Mouse (Mus musculus): ENCODE results near the gene Ifna7.
"Not testable (repeated sequence)": the region's sequence is repeated elsewhere in the genome, so short reads cannot be mapped to it uniquely, and the experiment has no call there.

GRCm38 (mm10) chr4:88780320-88780719, 35.7 kb upstream of the Ifna7 start:
- TF ChIP-seq CTCF (IDR thresholded peaks at IDR 0.05; ENCODE audit: low read depth, low read length); POLR2A (IDR thresholded peaks at IDR 0.05; ENCODE audit: insufficient read depth, low read length): not testable (repeated sequence)

Data from ES-Bruce4 (cell line).